Mouse (Mus musculus): ENCODE results near the gene Reln.

DNA sequence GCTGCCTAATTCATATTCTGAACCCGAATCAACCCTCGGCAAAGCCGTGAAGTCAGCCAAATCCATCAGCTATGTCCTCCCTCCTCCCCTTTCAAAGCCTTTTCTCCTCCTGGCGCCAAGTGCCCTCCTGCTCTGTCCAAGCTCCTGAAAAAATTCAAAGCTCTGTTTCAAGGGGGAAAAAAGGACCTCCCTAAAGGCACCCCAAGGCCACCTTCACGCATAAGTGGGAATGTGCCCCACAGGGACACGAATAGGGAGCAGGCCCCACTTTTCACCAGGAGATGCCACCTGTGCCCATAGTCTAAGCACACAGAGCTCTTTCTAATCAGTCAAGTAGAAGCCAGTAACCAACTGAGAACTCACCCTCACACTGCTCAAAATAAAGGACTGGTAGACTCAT, 96.7 kb downstream of the Reln start:
- TF ChIP-seq CTCF (IDR thresholded peaks at IDR 0.05; ENCODE audit: borderline replicate concordance, insufficient read depth, low read depth, low read length): no peak
- TF ChIP-seq POLR2A (IDR thresholded peaks at IDR 0.05; ENCODE audit: borderline replicate concordance, insufficient read depth, low read length): no peak

All from cerebellum, adult 2 months (tissue).